Mouse (Mus musculus) ovary, adult 18-20 months (tissue): ENCODE measurements around the gene Zfp651.

Source experiments
- DNase-seq: peaks from one replicate; pipeline ENCODE4 v3.0.0; 2022; ENCODE audit warnings: low spot score, mixed read lengths

Zfp651 gene

GRCm38 (mm10) chr9:121759091-121760081 is at the start of gene Zfp651:
Zfp651 (plus strand) TSS chr9:121759330.
- DNase-seq: no peak

GRCm38 (mm10) chr9:121709898-121710583 is 49.1 kb upstream of the Zfp651 start, which contains the start of gene Ss18l2:
Ss18l2 (plus strand) TSS chr9:121710329.
- DNase-seq: peak; percentile 97

- no peak for DNase-seq
These were observed 48.5 kb upstream of the Zfp651 start for GRCm38 (mm10) chr9:121710584-121710975.

GRCm38 (mm10) chr9:121717048-121717447 is 42.1 kb upstream of the Zfp651 start:
- no peak for DNase-seq

GRCm38 (mm10) chr9:121718070-121718705 is 40.9 kb upstream of the Zfp651 start:
- no peak for DNase-seq

GRCm38 (mm10) chr9:121718792-121719318 is 40.3 kb upstream of the Zfp651 start, which contains the start of gene Nktr:
Nktr (plus strand) TSS chr9:121719169.
- peak; percentile 98 for DNase-seq

- no peak for DNase-seq
These were observed 39.5 kb upstream of the Zfp651 start for GRCm38 (mm10) chr9:121719347-121720331.

- no peak for DNase-seq
These were observed 18.6 kb upstream of the Zfp651 start for GRCm38 (mm10) chr9:121740490-121740889.

GRCm38 (mm10) chr9:121741168-121741567 is 18.0 kb upstream of the Zfp651 start:
- DNase-seq: no peak

GRCm38 (mm10) chr9:121744051-121744450 is 15.1 kb upstream of the Zfp651 start:
- DNase-seq: no peak

GRCm38 (mm10) chr9:121752774-121753173 is 6.4 kb upstream of the Zfp651 start:
- DNase-seq: no peak

GRCm38 (mm10) chr9:121754624-121755023 is 4.5 kb upstream of the Zfp651 start:
- no peak for DNase-seq

GRCm38 (mm10) chr9:121756785-121757184 is 2.3 kb upstream of the Zfp651 start:
- no peak for DNase-seq

GRCm38 (mm10) chr9:121757432-121757831 is 1.7 kb upstream of the Zfp651 start:
- no peak for DNase-seq

- no peak for DNase-seq
These were observed 1.0 kb upstream of the Zfp651 start for GRCm38 (mm10) chr9:121757835-121758814.

- peak; percentile 71 for DNase-seq
These were observed 1.4 kb downstream of the Zfp651 start for GRCm38 (mm10) chr9:121760271-121761090.

- DNase-seq: no peak
These were observed 2.0 kb downstream of the Zfp651 start for GRCm38 (mm10) chr9:121761091-121761665.

- DNase-seq: no peak
These were observed 2.7 kb downstream of the Zfp651 start for GRCm38 (mm10) chr9:121761787-121762186.
